Mouse (Mus musculus) bone marrow, adult 2 months (tissue): ENCODE measurements at regions not wholly inside any gene's neighbourhood (a gene's known extent, or its start where the extent isn't known, plus 50 kb on each side); places are given as distances from the start of the nearest gene placed in this dataset.

Source experiments
- H3K27ac ChIP-seq: fragments of 200-500 bp; 2 replicates; pipeline ENCODE4 v1.5.1; 2012; ENCODE audit warnings: low read depth, mild to moderate bottlenecking, control low read depth, inconsistent platforms, low read length; ENCODE audit not compliant: control insufficient read depth, poor library complexity, insufficient read depth
- H3K4me1 ChIP-seq: fragments of 200-500 bp; 2 replicates; pipeline ENCODE4 v1.6.1; 2011; ENCODE audit warnings: low read length; ENCODE audit not compliant: control insufficient read depth, insufficient read depth
- H3K4me3 ChIP-seq: fragments of 200-500 bp; replicated peaks from 2 replicates; pipeline ENCODE3; 2011; ENCODE audit warnings: mild to moderate bottlenecking, low read depth, low read length, control low read depth; ENCODE audit not compliant: control insufficient read depth
- CTCF ChIP-seq: fragments of 200-500 bp; IDR thresholded peaks from 2 replicates; pipeline ENCODE4 v1.5.1; 2011; ENCODE audit warnings: low read length, control low read depth; ENCODE audit not compliant: control insufficient read depth, insufficient read depth
- POLR2A ChIP-seq: fragments of 200-500 bp; IDR thresholded peaks from 2 replicates; pipeline ENCODE4 v1.6.1; 2011; ENCODE audit warnings: low read depth, mild to moderate bottlenecking, control low read depth, low read length, borderline replicate concordance; ENCODE audit not compliant: control insufficient read depth
- WGBS: fragments of 180-500 bp; shearing (Covaris S2); methylation state at CpG from one replicate; pipeline ENCODE4 v1.1.7; 2018; 5-methylcytosine and 5-hydroxymethylcytosine counted together

- Histone ChIP-seq H3K4me3 (no peak overlapping the region), H3K4me1 (no peaks in the 10 kb centered on the region), H3K27ac (no peak overlapping the region)
- TF ChIP-seq CTCF (no peak), POLR2A (no peak)
- WGBS, result 82% methylated on average over 3 of the region's 3 CpGs
Observed at GRCm38 (mm10) chr13:71320489-71320888, 478.9 kb upstream of the Adamts16 start.

GRCm38 (mm10) chr13:71303956-71304355 is 462.3 kb upstream of the Adamts16 start:
- H3K4me1 ChIP-seq, result no peaks in the 10 kb centered on the region
- no peak overlapping the region for H3K4me3 ChIP-seq
- no peak overlapping the region for H3K27ac ChIP-seq
- TF ChIP-seq POLR2A (no peak), CTCF (no peak)
- 85% methylated on average over 4 of the region's 4 CpGs for WGBS

GRCm38 (mm10) chr13:71275991-71276390 is 434.4 kb upstream of the Adamts16 start:
- WGBS, result 80% methylated on average over 2 of the region's 2 CpGs
- TF ChIP-seq POLR2A (no peak), CTCF (no peak)
- H3K4me1 ChIP-seq, result no peaks in the 10 kb centered on the region
- no peak overlapping the region for H3K27ac ChIP-seq
- no peak overlapping the region for H3K4me3 ChIP-seq

- Histone ChIP-seq H3K4me3 (no peak overlapping the region), H3K27ac (no peak overlapping the region), H3K4me1 (no peaks in the 10 kb centered on the region)
- 64% methylated on average over 3 of the region's 3 CpGs for WGBS
- TF ChIP-seq POLR2A (no peak), CTCF (no peak)
Observed at GRCm38 (mm10) chr13:71274139-71274538, 432.5 kb upstream of the Adamts16 start.

GRCm38 (mm10) chr13:71273485-71273884 is 431.9 kb upstream of the Adamts16 start:
- TF ChIP-seq POLR2A, result no peak
- no peak for TF ChIP-seq CTCF
- H3K4me1 ChIP-seq, result no peaks in the 10 kb centered on the region
- 83% methylated on average over 5 of the region's 5 CpGs for WGBS
- H3K4me3 ChIP-seq, result no peak overlapping the region
- H3K27ac ChIP-seq, result no peak overlapping the region

- TF ChIP-seq CTCF, result no peak
- TF ChIP-seq POLR2A, result no peak
- no peaks in the 10 kb centered on the region for H3K4me1 ChIP-seq
- H3K27ac ChIP-seq, result no peak overlapping the region
- WGBS, result 73% methylated on average over 1 of the region's 1 CpGs
- no peak overlapping the region for H3K4me3 ChIP-seq
Observed at GRCm38 (mm10) chr13:71273067-71273466, 431.5 kb upstream of the Adamts16 start.

- H3K27ac ChIP-seq, result no peak overlapping the region
- 62% methylated on average over 5 of the region's 5 CpGs for WGBS
- TF ChIP-seq CTCF (no peak), POLR2A (no peak)
- no peaks in the 10 kb centered on the region for H3K4me1 ChIP-seq
- no peak overlapping the region for H3K4me3 ChIP-seq
Observed at GRCm38 (mm10) chr13:71272431-71272830, 430.8 kb upstream of the Adamts16 start.

GRCm38 (mm10) chr13:71271727-71272418 is 430.3 kb upstream of the Adamts16 start:
- no peak for TF ChIP-seq CTCF
- no peak for TF ChIP-seq POLR2A
- Histone ChIP-seq H3K4me1 (no peaks in the 10 kb centered on the region), H3K4me3 (no peak overlapping the region), H3K27ac (no peak overlapping the region)
- 70% methylated on average over 6 of the region's 6 CpGs for WGBS

- TF ChIP-seq POLR2A (no peak), CTCF (no peak)
- 72% methylated on average over 8 of the region's 8 CpGs for WGBS
- H3K27ac ChIP-seq, result no peak overlapping the region
- no peaks in the 10 kb centered on the region for H3K4me1 ChIP-seq
- H3K4me3 ChIP-seq, result no peak overlapping the region
Observed at GRCm38 (mm10) chr13:71270370-71270769, 428.8 kb upstream of the Adamts16 start.
